8 mouse cellular contexts compared by ENCODE assay signal in genomic region chr7:101918071-101918470, GRCm38 (mm10). TPM values are rescaled to one million over a fixed set of nuclear protein-coding genes. Genes with fewer than 3 reads are reported as not detected.
DNase-seq lines count a peak whose midpoint lies in the region; ATAC-seq and TF ChIP-seq lines count a peak whose summit lies in the region.

No protein-coding gene starts in this region.

- peak; percentile 83 to 84 for TF ChIP-seq CTCF in CH12.LX (conservative IDR thresholded peaks at IDR 0.05 in 1 of 2, IDR thresholded peaks at IDR 0.05 in 1 of 2; ENCODE audit: low read depth in 2 of 2, low read length in 2 of 2)
- peak; percentile 92 for TF ChIP-seq CTCF in liver, postnatal 0 days (IDR thresholded peaks at IDR 0.05; ENCODE audit: low read depth)

- H3K27ac ChIP-seq in CH12.LX (ENCODE audit: insufficient read depth, low read depth): no peak overlapping the region
- H3K27ac ChIP-seq in heart, embryonic 10.5 days: no peak overlapping the region
- H3K27ac ChIP-seq in kidney, embryonic 15.5 days: no peak overlapping the region
- H3K27ac ChIP-seq in liver, postnatal 0 days (ENCODE audit: low read depth): no peak overlapping the region
- no peak overlapping the region for H3K27ac ChIP-seq in neural tube, embryonic 14.5 days (ENCODE audit: low read depth, low read length)

- in situ Hi-C loops in CH12.LX (cut with MboI; ENCODE audit: low pct_ligation_motif_present, low pct_unique_long_range_greater_than_20kb, low sequenced_read_pairs): loop anchor here (10.0 kb wide), 2 partner anchors 137 to 167 kb away; partner anchors contain the start of gene Trpc2

- no peak overlapping the region for H3K9ac ChIP-seq in CH12.LX (ENCODE audit: insufficient read depth, low read depth)
- no peak overlapping the region for H3K9ac ChIP-seq in kidney, embryonic 15.5 days
- H3K9ac ChIP-seq in liver, postnatal 0 days (replicated peaks): no peak overlapping the region
- no peak overlapping the region for H3K9ac ChIP-seq in neural tube, embryonic 14.5 days (replicated peaks; ENCODE audit: low read depth, low read length)

- WGBS in heart, embryonic 10.5 days: 13% methylated on average over 1 of the region's 1 CpGs
- WGBS in kidney, embryonic 15.5 days: 11% methylated on average over 1 of the region's 1 CpGs
- WGBS in liver, postnatal 0 days (ENCODE audit: insufficient replicate concordance): 22% methylated on average over 1 of the region's 1 CpGs
- 19% methylated on average over 1 of the region's 1 CpGs for WGBS in neural tube, embryonic 14.5 days

- DNase-seq in CH12.LX (ENCODE audit: extremely low read depth) (peak; percentile 55), adipocyte (ENCODE audit: low spot score) (peak; percentile 77)
- DNase-seq in embryo, embryonic 11 days: peak; percentile 78
- DNase-seq in heart, embryonic 10.5 days (ENCODE audit: low spot score): peak; percentile 83
- peak; percentile 76 for DNase-seq in liver, postnatal 0 days
- DNase-seq in urinary bladder, postnatal 36 days (ENCODE audit: low spot score in 2 of 2): peak; percentile 61 to 62

- no peak overlapping the region for H3K4me2 ChIP-seq in CH12.LX (ENCODE audit: insufficient read depth, low read depth, poor library complexity, severe bottlenecking)
- no peak overlapping the region for H3K4me2 ChIP-seq in kidney, embryonic 15.5 days
- H3K4me2 ChIP-seq in liver, postnatal 0 days (ENCODE audit: low read depth, low read length): no peak overlapping the region
- H3K4me2 ChIP-seq in neural tube, embryonic 14.5 days (ENCODE audit: low read depth, low read length): no peak overlapping the region

- peak; percentile 64 for TF ChIP-seq RAD21 in CH12.LX (IDR thresholded peaks at IDR 0.05; ENCODE audit: low read depth, low read length)

- no peak for TF ChIP-seq EP300 in CH12.LX (IDR thresholded peaks at IDR 0.05; ENCODE audit: low read length)
- TF ChIP-seq EP300 in liver, postnatal 0 days (IDR thresholded peaks at IDR 0.05; ENCODE audit: low read depth): no peak

- ATAC-seq in kidney, embryonic 15.5 days (replicated peaks; ENCODE audit: low FRiP score): peak; percentile 79
- ATAC-seq in liver, postnatal 0 days: peak; percentile 68
- peak; percentile 86 for ATAC-seq in neural tube, embryonic 14.5 days (ENCODE audit: low read depth)

- dilution Hi-C loops in CH12.LX (cut with MboI; ENCODE audit: extremely low pct_ligation_motif_present, extremely low pct_unique_long_range_greater_than_20kb, low sequenced_read_pairs): no loop called here

- no peak overlapping the region for H3K4me3 ChIP-seq in CH12.LX (replicated peaks in 1 of 3; ENCODE audit: low read depth in 2 of 3, low read length in 2 of 3, poor library complexity in 1 of 3)
- H3K4me3 ChIP-seq in heart, embryonic 10.5 days: no peak overlapping the region
- no peak overlapping the region for H3K4me3 ChIP-seq in kidney, embryonic 15.5 days (replicated peaks)
- H3K4me3 ChIP-seq in liver, postnatal 0 days (ENCODE audit: low read depth, low read length): no peak overlapping the region
- H3K4me3 ChIP-seq in neural tube, embryonic 14.5 days (ENCODE audit: low read depth, low read length): no peak overlapping the region

- no peak for TF ChIP-seq POLR2A in CH12.LX (IDR thresholded peaks at IDR 0.05; ENCODE audit: low read depth, low read length)

- H3K36me3 ChIP-seq in CH12.LX (replicated peaks in 1 of 2; ENCODE audit: control insufficient read depth in 1 of 2, insufficient read depth in 1 of 2, low read length in 1 of 2): peaks cover 11 to 31% of the 10 kb centered on the region in 2 experiments
- H3K36me3 ChIP-seq in heart, embryonic 10.5 days: peaks cover 19% of the 10 kb centered on the region
- peaks cover 24% of the 10 kb centered on the region for H3K36me3 ChIP-seq in kidney, embryonic 15.5 days
- peaks cover 21% of the 10 kb centered on the region for H3K36me3 ChIP-seq in liver, postnatal 0 days (replicated peaks; ENCODE audit: insufficient read depth, low read length)
- H3K36me3 ChIP-seq in neural tube, embryonic 14.5 days (ENCODE audit: control insufficient read depth, insufficient read depth, low read length): peaks cover 5% of the 10 kb centered on the region; the same call in 1 of the 2 replicates

- H3K79me2 ChIP-seq in CH12.LX (replicated peaks; ENCODE audit: control insufficient read depth, extremely low read depth, insufficient read depth, poor library complexity, severe bottlenecking): no peaks in the 10 kb centered on the region

- no peaks in the 10 kb centered on the region for H3K9me3 ChIP-seq in CH12.LX (replicated peaks; ENCODE audit: low read length)
- H3K9me3 ChIP-seq in heart, embryonic 10.5 days: no peaks in the 10 kb centered on the region
- no peaks in the 10 kb centered on the region for H3K9me3 ChIP-seq in kidney, embryonic 15.5 days (replicated peaks)
- no peaks in the 10 kb centered on the region for H3K9me3 ChIP-seq in liver, postnatal 0 days (ENCODE audit: low read length)
- H3K9me3 ChIP-seq in neural tube, embryonic 14.5 days (ENCODE audit: control insufficient read depth, low read length): no peaks in the 10 kb centered on the region

- no peaks in the 10 kb centered on the region for H3K27me3 ChIP-seq in CH12.LX (replicated peaks)
- no peaks in the 10 kb centered on the region for H3K27me3 ChIP-seq in heart, embryonic 10.5 days (ENCODE audit: insufficient read depth, poor library complexity, severe bottlenecking)
- no peaks in the 10 kb centered on the region for H3K27me3 ChIP-seq in kidney, embryonic 15.5 days
- no peaks in the 10 kb centered on the region for H3K27me3 ChIP-seq in liver, postnatal 0 days (ENCODE audit: insufficient read depth, low read length)
- no peaks in the 10 kb centered on the region for H3K27me3 ChIP-seq in neural tube, embryonic 14.5 days (ENCODE audit: control insufficient read depth, insufficient read depth, low read length)

- no peaks in the 10 kb centered on the region for H3K4me1 ChIP-seq in CH12.LX (ENCODE audit: control insufficient read depth in 1 of 2, insufficient read depth in 2 of 2)
- no peaks in the 10 kb centered on the region for H3K4me1 ChIP-seq in heart, embryonic 10.5 days
- no peaks in the 10 kb centered on the region for H3K4me1 ChIP-seq in kidney, embryonic 15.5 days
- H3K4me1 ChIP-seq in liver, postnatal 0 days (ENCODE audit: insufficient read depth): no peaks in the 10 kb centered on the region
- H3K4me1 ChIP-seq in neural tube, embryonic 14.5 days (ENCODE audit: control insufficient read depth, insufficient read depth, low read length): no peaks in the 10 kb centered on the region

TF ChIP-seq in CH12.LX, 34 proteins besides CTCF, POLR2A, EP300 and RAD21 (continues in another document):
- TF ChIP-seq KAT2A (IDR thresholded peaks at IDR 0.05; ENCODE audit: insufficient replicate concordance, low read length) (no peak), SMC3 (IDR thresholded peaks at IDR 0.05; ENCODE audit: low read depth, low read length) (peak; percentile 86), ELF1 (IDR thresholded peaks at IDR 0.05; ENCODE audit: low read depth, low read length) (no peak), PAX5 (IDR thresholded peaks at IDR 0.05; ENCODE audit: low read length) (no peak)

RNA-seq across cellular contexts. Expression of gene Tomt, which starts 11.9 kb away (rescaled TPM):
- 1.1 and 1.4 TPM in 2 replicates for total RNA-seq in CH12.LX (2012; rRNA removed)
- 0.07 and 0.22 TPM in 2 replicates for total RNA-seq in CH12.LX (2014; rRNA removed)
- polyA plus RNA-seq in CH12.LX (2012; ENCODE audit: insufficient read length, low read depth): 1.3 TPM in 2 replicates
- polyA plus RNA-seq in heart, embryonic 10.5 days (2016; fragmentation: Nextera tagmentation; extraction: Ambion mirVana): 0.41 and 0.63 TPM in 2 replicates
- 0.24 and 0.53 TPM in 2 replicates for polyA plus RNA-seq in kidney, embryonic 15.5 days (2015; fragmentation: Nextera tagmentation; extraction: Ambion mirVana)
- 0.09 and 0.12 TPM in 2 replicates for polyA plus RNA-seq in liver, postnatal 0 days (2015; fragmentation: Nextera tagmentation; extraction: Ambion mirVana)
- 0.25 and 0.31 TPM in 2 replicates for polyA plus RNA-seq in neural tube, embryonic 14.5 days (2014; fragmentation: Nextera tagmentation; extraction: Ambion mirVana)

RNA-seq across cellular contexts. Expression of gene Lamtor1, which starts 12.4 kb away (rescaled TPM):
- total RNA-seq in CH12.LX (2012; rRNA removed) (68.6 and 77.9 TPM in 2 replicates), CH12.LX (2014; rRNA removed) (80.7 and 86.2 TPM in 2 replicates)
- polyA plus RNA-seq in CH12.LX (2012; ENCODE audit: insufficient read length, low read depth): 107 and 124 TPM in 2 replicates
- 169 and 176 TPM in 2 replicates for polyA plus RNA-seq in heart, embryonic 10.5 days (2016; fragmentation: Nextera tagmentation; extraction: Ambion mirVana)
- 151 and 158 TPM in 2 replicates for polyA plus RNA-seq in kidney, embryonic 15.5 days (2015; fragmentation: Nextera tagmentation; extraction: Ambion mirVana)
- polyA plus RNA-seq in liver, postnatal 0 days (2015; fragmentation: Nextera tagmentation; extraction: Ambion mirVana): 61.5 and 62.2 TPM in 2 replicates
- polyA plus RNA-seq in neural tube, embryonic 14.5 days (2014; fragmentation: Nextera tagmentation; extraction: Ambion mirVana): 134 and 147 TPM in 2 replicates

RNA-seq across cellular contexts. Expression of gene Lrrc51, which starts 15.6 kb away (rescaled TPM):
- 3.9 and 5.6 TPM in 2 replicates for total RNA-seq in CH12.LX (2012; rRNA removed)
- 5.2 and 6.6 TPM in 2 replicates for total RNA-seq in CH12.LX (2014; rRNA removed)
- 3.2 and 4.9 TPM in 2 replicates for polyA plus RNA-seq in CH12.LX (2012; ENCODE audit: insufficient read length, low read depth)
- 7.6 and 9.4 TPM in 2 replicates for polyA plus RNA-seq in heart, embryonic 10.5 days (2016; fragmentation: Nextera tagmentation; extraction: Ambion mirVana)
- 9.2 and 9.9 TPM in 2 replicates for polyA plus RNA-seq in kidney, embryonic 15.5 days (2015; fragmentation: Nextera tagmentation; extraction: Ambion mirVana)
- 2.5 and 3.1 TPM in 2 replicates for polyA plus RNA-seq in liver, postnatal 0 days (2015; fragmentation: Nextera tagmentation; extraction: Ambion mirVana)
- 7.2 and 8.3 TPM in 2 replicates for polyA plus RNA-seq in neural tube, embryonic 14.5 days (2014; fragmentation: Nextera tagmentation; extraction: Ambion mirVana)

RNA-seq across cellular contexts. Expression of gene Numa1, which starts 15.8 kb away (rescaled TPM):
- 56.4 and 57.6 TPM in 2 replicates for total RNA-seq in CH12.LX (2012; rRNA removed)
- total RNA-seq in CH12.LX (2014; rRNA removed): 38.0 and 38.2 TPM in 2 replicates
- polyA plus RNA-seq in CH12.LX (2012; ENCODE audit: insufficient read length, low read depth): 75.7 and 79.5 TPM in 2 replicates
- polyA plus RNA-seq in heart, embryonic 10.5 days (2016; fragmentation: Nextera tagmentation; extraction: Ambion mirVana): 58.6 and 59.5 TPM in 2 replicates
- polyA plus RNA-seq in kidney, embryonic 15.5 days (2015; fragmentation: Nextera tagmentation; extraction: Ambion mirVana): 70.1 and 73.5 TPM in 2 replicates
- 14.1 and 17.2 TPM in 2 replicates for polyA plus RNA-seq in liver, postnatal 0 days (2015; fragmentation: Nextera tagmentation; extraction: Ambion mirVana)
- 52.4 and 54.0 TPM in 2 replicates for polyA plus RNA-seq in neural tube, embryonic 14.5 days (2014; fragmentation: Nextera tagmentation; extraction: Ambion mirVana)

RNA-seq across cellular contexts. Expression of gene Folr1, which starts 47.5 kb away (rescaled TPM):
- total RNA-seq in CH12.LX (2012; rRNA removed) (0.25 and 0.34 TPM in 2 replicates), CH12.LX (2014; rRNA removed) (not detected in 2 replicates)
- polyA plus RNA-seq in CH12.LX (2012; ENCODE audit: insufficient read length, low read depth): not detected in 2 replicates
- 2.1 and 2.7 TPM in 2 replicates for polyA plus RNA-seq in heart, embryonic 10.5 days (2016; fragmentation: Nextera tagmentation; extraction: Ambion mirVana)
- polyA plus RNA-seq in kidney, embryonic 15.5 days (2015; fragmentation: Nextera tagmentation; extraction: Ambion mirVana): 51.0 and 63.0 TPM in 2 replicates
- polyA plus RNA-seq in liver, postnatal 0 days (2015; fragmentation: Nextera tagmentation; extraction: Ambion mirVana): 0.63 and 0.92 TPM in 2 replicates
- 1.1 and 1.4 TPM in 2 replicates for polyA plus RNA-seq in neural tube, embryonic 14.5 days (2014; fragmentation: Nextera tagmentation; extraction: Ambion mirVana)
